Mouse (Mus musculus) C2C12 (cell line): ENCODE results near the gene Rps5.

ENCODE experiments used
- CEBPB ChIP-seq: IDR thresholded peaks from one replicate; pipeline ENCODE4 v1.6.1; 2011; ENCODE audit warnings: low read depth, mild to moderate bottlenecking, control low read depth, moderate library complexity
- CTCF ChIP-seq: IDR thresholded peaks from one replicate; pipeline ENCODE4 v1.5.1; 2011; ENCODE audit not compliant: control insufficient read depth, insufficient read depth, insufficient read length
- FOSL1 ChIP-seq: IDR thresholded peaks from one replicate; pipeline ENCODE4 v1.8.0; 2011; ENCODE audit warnings: mild to moderate bottlenecking, low read length; ENCODE audit not compliant: poor library complexity, insufficient read depth, severe bottlenecking
- MYOD1 ChIP-seq: IDR thresholded peaks from one replicate; pipeline ENCODE4 v1.6.1; 2011; ENCODE audit warnings: low read depth; ENCODE audit not compliant: control insufficient read depth, insufficient read length
- MYOG ChIP-seq: IDR thresholded peaks from one replicate; pipeline ENCODE4 v1.6.1; 2011; ENCODE audit not compliant: control insufficient read depth, insufficient read length; ENCODE audit errors: extremely low read depth
- USF1 ChIP-seq: IDR thresholded peaks from one replicate; pipeline ENCODE4 v1.6.1; 2011; ENCODE audit warnings: low read depth, mild to moderate bottlenecking, control low read depth, moderate library complexity

- TF ChIP-seq CTCF: no peak
- TF ChIP-seq USF1: no peak
- no peak for TF ChIP-seq FOSL1
- TF ChIP-seq MYOG: no peak
- no peak for TF ChIP-seq MYOD1
- TF ChIP-seq CEBPB: no peak
These were observed 43.6 kb downstream of the Rps5 start, which contains the start of gene Zfp324 for GRCm38 (mm10) chr7:12965678-12966091.
